Mouse (Mus musculus): Measurements from ENCODE around the gene Foxp1. TPM values are rescaled to one million over a fixed set of nuclear protein-coding genes. Genes with fewer than 3 reads are reported as not detected.

Foxp1 gene
- polyA plus RNA-seq, 2 experiments: 101 to 166 TPM

DNA sequence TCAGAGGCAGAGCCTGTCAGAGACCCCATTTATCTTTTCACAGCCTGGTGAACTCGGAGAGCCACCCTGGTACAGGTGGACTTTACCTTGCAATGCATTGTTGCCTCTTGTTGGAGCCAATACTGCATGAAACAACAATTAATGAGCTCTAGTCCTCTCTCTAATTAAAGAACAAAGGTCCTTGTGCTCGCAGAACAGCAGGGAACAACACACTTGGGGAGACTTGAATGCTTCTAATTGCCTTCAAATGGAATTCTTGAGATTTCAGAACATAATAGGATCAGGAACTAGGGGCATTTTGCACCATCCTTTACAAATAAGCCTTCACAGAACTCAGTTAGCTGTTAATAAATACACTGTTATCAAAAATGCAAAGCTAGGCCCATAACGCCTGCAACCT is 418.6 kb downstream of the Foxp1 start:
- Histone ChIP-seq H3K27ac (replicated peaks; ENCODE audit: low read depth, low read length) (no peak overlapping the region), H3K9me3 (ENCODE audit: control insufficient read depth, low read length) (no peaks in the 10 kb centered on the region), H3K4me1 (ENCODE audit: control insufficient read depth, insufficient read depth, low read length) (peaks cover 17% of the 10 kb centered on the region), H3K4me2 (replicated peaks; ENCODE audit: low read depth, low read length, severe bottlenecking) (no peak overlapping the region), H3K4me3 (replicated peaks; ENCODE audit: low read length) (no peak overlapping the region), H3K9ac (ENCODE audit: low read depth, low read length, severe bottlenecking) (no peak overlapping the region), H3K36me3 (ENCODE audit: control insufficient read depth, insufficient read depth, low read length) (no peaks in the 10 kb centered on the region), H3K27me3 (ENCODE audit: control insufficient read depth, insufficient read depth, low read length) (no peaks in the 10 kb centered on the region)
- DNase-seq (ENCODE audit: low spot score) (no peak), ATAC-seq (ENCODE audit: low FRiP score, low read depth) (no peak)
- WGBS: 57% methylated on average over 3 of the region's 3 CpGs
- no peak for TF ChIP-seq POLR2A (IDR thresholded peaks at IDR 0.05; ENCODE audit: borderline replicate concordance, extremely low read depth, insufficient read depth, insufficient read length)

DNA sequence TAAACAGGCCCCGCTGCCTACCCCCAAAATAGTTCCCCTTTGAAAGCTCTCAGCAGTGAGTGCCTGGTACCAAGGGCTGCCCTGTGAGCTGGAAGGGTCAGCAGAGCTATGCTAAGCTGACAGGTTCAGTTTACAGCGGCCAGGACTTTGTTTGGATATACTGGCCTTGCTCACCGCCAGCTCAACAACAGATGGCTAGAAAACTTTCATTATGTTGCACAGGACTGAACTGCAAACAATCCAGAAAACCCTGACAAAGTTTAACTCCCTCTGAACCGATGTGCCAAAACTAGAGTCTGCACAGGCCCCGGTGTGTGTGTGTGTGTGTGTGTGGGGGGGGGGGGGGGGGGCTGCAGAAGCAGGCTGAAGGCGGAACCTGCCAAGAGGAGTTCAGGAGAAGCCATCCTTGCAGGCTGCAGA is 421.0 kb downstream of the Foxp1 start:
- H3K36me3 ChIP-seq (ENCODE audit: control insufficient read depth, insufficient read depth, low read length): no peaks in the 10 kb centered on the region
- H3K27ac ChIP-seq (replicated peaks; ENCODE audit: low read depth, low read length): no peak overlapping the region
- WGBS: 6% methylated on average over 6 of the region's 6 CpGs
- TF ChIP-seq POLR2A (IDR thresholded peaks at IDR 0.05; ENCODE audit: borderline replicate concordance, extremely low read depth, insufficient read depth, insufficient read length): no peak
- ATAC-seq (ENCODE audit: low FRiP score, low read depth): 0 out of 2 replicates have a peak, but pooled peaks have one; percentile 26
- no peak overlapping the region for H3K4me3 ChIP-seq (replicated peaks; ENCODE audit: low read length)
- 0 out of 2 replicates have a peak overlapping the region, but pooled peaks have one; percentile 13 for H3K9ac ChIP-seq (ENCODE audit: low read depth, low read length, severe bottlenecking)
- H3K9me3 ChIP-seq (ENCODE audit: control insufficient read depth, low read length): no peaks in the 10 kb centered on the region
- no peaks in the 10 kb centered on the region for H3K27me3 ChIP-seq (ENCODE audit: control insufficient read depth, insufficient read depth, low read length)
- no peak for DNase-seq (ENCODE audit: low spot score)
- peak overlapping the region; percentile 13; the same call in 1 of the 2 replicates for H3K4me2 ChIP-seq (replicated peaks; ENCODE audit: low read depth, low read length, severe bottlenecking)
- peaks cover 17% of the 10 kb centered on the region for H3K4me1 ChIP-seq (ENCODE audit: control insufficient read depth, insufficient read depth, low read length)

DNA sequence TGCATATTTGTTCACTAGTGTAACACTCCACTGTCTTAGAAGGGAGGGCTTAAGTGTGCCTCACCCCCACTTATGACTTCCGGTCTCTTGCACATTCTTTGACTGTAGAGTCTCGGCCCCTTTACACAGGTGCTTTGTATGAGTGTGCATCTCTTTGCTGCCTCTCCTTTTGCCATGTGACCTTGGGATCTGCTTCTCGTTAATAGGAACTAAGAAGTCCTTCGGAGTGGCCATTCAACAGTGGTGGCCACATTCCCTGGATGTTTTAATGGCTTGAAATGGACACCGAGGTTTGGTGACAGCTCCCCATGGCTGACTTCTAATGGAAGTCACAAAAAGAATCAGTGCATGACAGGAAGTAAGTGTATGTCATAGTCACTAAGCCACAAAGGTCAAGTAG is 422.2 kb downstream of the Foxp1 start:
- Histone ChIP-seq H3K27me3 (ENCODE audit: control insufficient read depth, insufficient read depth, low read length) (no peaks in the 10 kb centered on the region), H3K4me1 (ENCODE audit: control insufficient read depth, insufficient read depth, low read length) (peaks cover 23% of the 10 kb centered on the region), H3K27ac (replicated peaks; ENCODE audit: low read depth, low read length) (no peak overlapping the region), H3K4me2 (replicated peaks; ENCODE audit: low read depth, low read length, severe bottlenecking) (no peak overlapping the region), H3K9ac (ENCODE audit: low read depth, low read length, severe bottlenecking) (no peak overlapping the region), H3K36me3 (ENCODE audit: control insufficient read depth, insufficient read depth, low read length) (no peaks in the 10 kb centered on the region), H3K9me3 (ENCODE audit: control insufficient read depth, low read length) (no peaks in the 10 kb centered on the region), H3K4me3 (replicated peaks; ENCODE audit: low read length) (no peak overlapping the region)
- 34% methylated on average over 5 of the region's 5 CpGs for WGBS
- DNase-seq (ENCODE audit: low spot score) (no peak), ATAC-seq (ENCODE audit: low FRiP score, low read depth) (no peak)
- TF ChIP-seq POLR2A (IDR thresholded peaks at IDR 0.05; ENCODE audit: borderline replicate concordance, extremely low read depth, insufficient read depth, insufficient read length): no peak

DNA sequence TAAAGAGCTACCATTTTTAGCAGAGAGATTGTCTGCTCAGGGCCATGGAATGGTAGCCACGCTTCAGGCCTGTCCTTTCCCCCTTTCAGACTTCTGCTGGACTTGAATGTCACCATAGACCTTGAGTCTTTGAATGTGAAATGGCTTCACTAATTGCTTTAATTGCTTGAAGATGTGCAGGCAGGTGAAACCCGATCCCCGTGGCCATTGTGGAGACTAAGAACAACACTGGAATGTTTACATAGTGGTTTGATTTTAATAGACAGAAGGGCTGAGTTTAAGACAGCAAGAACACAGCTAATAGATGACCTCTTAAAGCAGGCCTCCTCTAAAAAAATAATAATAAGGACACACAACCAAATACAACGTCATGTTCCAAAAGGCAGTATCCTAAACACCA is 422.7 kb downstream of the Foxp1 start:
- Histone ChIP-seq H3K4me3 (replicated peaks; ENCODE audit: low read length) (no peak overlapping the region), H3K9ac (ENCODE audit: low read depth, low read length, severe bottlenecking) (no peak overlapping the region), H3K4me1 (ENCODE audit: control insufficient read depth, insufficient read depth, low read length) (peaks cover 25% of the 10 kb centered on the region), H3K9me3 (ENCODE audit: control insufficient read depth, low read length) (no peaks in the 10 kb centered on the region), H3K4me2 (replicated peaks; ENCODE audit: low read depth, low read length, severe bottlenecking) (no peak overlapping the region), H3K27me3 (ENCODE audit: control insufficient read depth, insufficient read depth, low read length) (no peaks in the 10 kb centered on the region), H3K36me3 (ENCODE audit: control insufficient read depth, insufficient read depth, low read length) (no peaks in the 10 kb centered on the region), H3K27ac (replicated peaks; ENCODE audit: low read depth, low read length) (no peak overlapping the region)
- TF ChIP-seq POLR2A (IDR thresholded peaks at IDR 0.05; ENCODE audit: borderline replicate concordance, extremely low read depth, insufficient read depth, insufficient read length): no peak
- no peak for ATAC-seq (ENCODE audit: low FRiP score, low read depth)
- 26% methylated on average over 4 of the region's 4 CpGs for WGBS
- DNase-seq (ENCODE audit: low spot score): no peak

DNA sequence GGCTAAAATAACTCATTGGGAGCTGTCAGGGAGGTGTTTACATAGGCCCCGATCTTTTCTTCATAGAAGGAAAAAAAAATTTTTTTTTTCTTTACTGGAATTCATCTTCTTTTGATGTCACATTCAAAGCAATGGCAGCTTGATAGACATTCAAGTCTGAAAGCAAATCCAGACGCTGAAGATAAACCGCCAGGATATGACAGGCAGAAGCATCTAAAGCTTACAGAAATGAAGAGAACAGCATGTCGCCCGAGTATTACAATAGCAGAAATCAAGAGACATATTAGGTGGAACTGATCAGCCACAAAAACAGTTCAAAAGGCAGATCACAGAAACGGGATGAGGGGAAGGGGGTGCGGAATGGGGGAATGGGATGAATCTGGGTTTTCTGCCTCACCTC is 425.3 kb downstream of the Foxp1 start:
- Histone ChIP-seq H3K9me3 (ENCODE audit: control insufficient read depth, low read length) (no peaks in the 10 kb centered on the region), H3K27ac (replicated peaks; ENCODE audit: low read depth, low read length) (no peak overlapping the region), H3K4me3 (replicated peaks; ENCODE audit: low read length) (no peak overlapping the region), H3K4me2 (replicated peaks; ENCODE audit: low read depth, low read length, severe bottlenecking) (no peak overlapping the region), H3K9ac (ENCODE audit: low read depth, low read length, severe bottlenecking) (no peak overlapping the region), H3K4me1 (ENCODE audit: control insufficient read depth, insufficient read depth, low read length) (peaks cover 33% of the 10 kb centered on the region), H3K27me3 (ENCODE audit: control insufficient read depth, insufficient read depth, low read length) (no peaks in the 10 kb centered on the region), H3K36me3 (ENCODE audit: control insufficient read depth, insufficient read depth, low read length) (no peaks in the 10 kb centered on the region)
- ATAC-seq (ENCODE audit: low FRiP score, low read depth) (no peak), DNase-seq (ENCODE audit: low spot score) (no peak)
- no peak for TF ChIP-seq POLR2A (IDR thresholded peaks at IDR 0.05; ENCODE audit: borderline replicate concordance, extremely low read depth, insufficient read depth, insufficient read length)
- WGBS: 64% methylated on average over 7 of the region's 7 CpGs

DNA sequence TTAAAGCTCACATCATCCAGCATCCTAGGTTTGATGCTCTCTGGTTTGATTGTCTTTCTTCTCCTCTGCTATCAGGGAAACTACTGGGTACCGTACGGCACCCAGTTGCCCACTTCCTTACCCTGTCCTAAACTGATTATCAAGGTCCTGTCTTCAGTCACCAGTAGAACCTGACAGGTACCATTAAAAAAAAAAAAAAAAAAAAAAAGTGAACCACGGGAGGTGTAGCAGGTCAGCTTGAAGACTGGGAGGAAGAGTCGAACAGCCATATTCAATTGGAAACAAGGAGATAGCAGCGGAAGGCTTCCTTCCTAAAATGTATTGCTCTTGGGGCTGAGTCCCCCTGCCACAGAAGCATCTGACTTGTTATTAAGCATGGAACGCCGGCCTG is 425.8 kb downstream of the Foxp1 start:
- Histone ChIP-seq H3K4me1 (ENCODE audit: control insufficient read depth, insufficient read depth, low read length) (peaks cover 33% of the 10 kb centered on the region), H3K36me3 (ENCODE audit: control insufficient read depth, insufficient read depth, low read length) (no peaks in the 10 kb centered on the region), H3K4me2 (replicated peaks; ENCODE audit: low read depth, low read length, severe bottlenecking) (no peak overlapping the region), H3K9ac (ENCODE audit: low read depth, low read length, severe bottlenecking) (no peak overlapping the region), H3K27ac (replicated peaks; ENCODE audit: low read depth, low read length) (no peak overlapping the region), H3K27me3 (ENCODE audit: control insufficient read depth, insufficient read depth, low read length) (no peaks in the 10 kb centered on the region), H3K4me3 (replicated peaks; ENCODE audit: low read length) (no peak overlapping the region), H3K9me3 (ENCODE audit: control insufficient read depth, low read length) (no peaks in the 10 kb centered on the region)
- 74% methylated on average over 7 of the region's 7 CpGs for WGBS
- no peak for TF ChIP-seq POLR2A (IDR thresholded peaks at IDR 0.05; ENCODE audit: borderline replicate concordance, extremely low read depth, insufficient read depth, insufficient read length)
- no peak for DNase-seq (ENCODE audit: low spot score)
- no peak for ATAC-seq (ENCODE audit: low FRiP score, low read depth)
